Mouse (Mus musculus) midbrain, embryonic 15.5 days (tissue): ENCODE results near the gene Tada2a. TPM values are rescaled to one million over a fixed set of nuclear protein-coding genes. Genes with fewer than 3 reads are reported as not detected.
A peak's percentile ranks its signal among the peaks of the same experiment; 100 is the strongest.

Experiments
- ATAC-seq: fragments of 200-750 bp; cut with Nextera tagmentation; replicated peaks from 2 replicates; pipeline ENCODE4 v1.8.0; 2017; ENCODE audit warnings: moderate TSS enrichment
- H3K27ac ChIP-seq: fragments of 300-500 bp; sonication (generic); 2 replicates; pipeline ENCODE4 v1.5.1; 2015; ENCODE audit warnings: mild to moderate bottlenecking, inconsistent platforms
- H3K27me3 ChIP-seq: fragments of 300-500 bp; sonication (generic); replicated peaks from 2 replicates; pipeline ENCODE4 v1.6.1; 2015; ENCODE audit warnings: inconsistent platforms
- H3K36me3 ChIP-seq: fragments of 300-500 bp; sonication (generic); replicated peaks from 2 replicates; pipeline ENCODE4 v1.6.1; 2015; ENCODE audit warnings: inconsistent platforms
- H3K4me1 ChIP-seq: fragments of 300-500 bp; sonication (generic); 2 replicates; pipeline ENCODE4 v1.6.1; 2015; ENCODE audit warnings: inconsistent platforms
- H3K4me2 ChIP-seq: fragments of 300-500 bp; sonication (generic); 2 replicates; pipeline ENCODE4 v1.6.1; 2015; ENCODE audit warnings: inconsistent platforms, mild to moderate bottlenecking, moderate library complexity
- H3K4me3 ChIP-seq: fragments of 300-500 bp; sonication (generic); 2 replicates; pipeline ENCODE4 v1.5.1; 2015; ENCODE audit warnings: mild to moderate bottlenecking, inconsistent platforms
- H3K9ac ChIP-seq: fragments of 300-500 bp; sonication (generic); 2 replicates; pipeline ENCODE4 v1.6.1; 2015; ENCODE audit warnings: mild to moderate bottlenecking, inconsistent platforms
- H3K9me3 ChIP-seq: fragments of 300-500 bp; sonication (generic); 2 replicates; pipeline ENCODE4 v1.6.1; 2016; ENCODE audit warnings: inconsistent platforms
- WGBS: fragments of 180-500 bp; shearing (Covaris S2); methylation state at CpG from one replicate; pipeline ENCODE4 v1.1.7; 2015; ENCODE audit warnings: mixed read lengths; 5-methylcytosine and 5-hydroxymethylcytosine counted together
- polyA plus RNA-seq: library from polyadenylated mRNA; unstranded; fragments of >200 nt; fragmentation: Nextera tagmentation; extraction: Ambion mirVana; gene quantifications from 2 replicates; pipeline ENCODE4 v1.2.1, GENCODE M21; 2015

Gene Tada2a
- polyA plus RNA-seq, 1 experiment from 2014 or later = 33.5 TPM

GRCm38 (mm10) chr11:84069034-84069370 lies 60.4 kb downstream of the Tada2a start, which contains the start of gene Dusp14:
TSS of gene Dusp14 (minus strand) at chr11:84069261.
- peak within 1 kb of the TSS; percentile 63 for H3K4me3 ChIP-seq
- ATAC-seq = no peak
- no peaks in the 10 kb centered on the region for H3K9me3 ChIP-seq
- H3K36me3 ChIP-seq = no peaks in the 10 kb centered on the region
- peaks cover 27% of the 10 kb centered on the region for H3K27me3 ChIP-seq
- no peak within 1 kb of the TSS for H3K27ac ChIP-seq
- peak within 1 kb of the TSS; percentile 97 for H3K4me2 ChIP-seq
- H3K9ac ChIP-seq = peak within 1 kb of the TSS; percentile 51
- peaks cover 22% of the 10 kb centered on the region for H3K4me1 ChIP-seq
- WGBS = 17% methylated on average over 11 of the region's 11 CpGs

- peaks cover 27% of the 10 kb centered on the region for H3K27me3 ChIP-seq
- H3K9ac ChIP-seq = peak overlapping the region; percentile 51
- H3K4me3 ChIP-seq = peak overlapping the region; percentile 63
- peaks cover 22% of the 10 kb centered on the region for H3K4me1 ChIP-seq
- H3K36me3 ChIP-seq = no peaks in the 10 kb centered on the region
- peak overlapping the region; percentile 97 for H3K4me2 ChIP-seq
- no peaks in the 10 kb centered on the region for H3K9me3 ChIP-seq
- WGBS = 3% methylated on average over 63 of the region's 63 CpGs
- H3K27ac ChIP-seq = no peak overlapping the region
- ATAC-seq = peak; percentile 84
Measured at GRCm38 (mm10) chr11:84068191-84069033, 61.0 kb downstream of the Tada2a start.

GRCm38 (mm10) chr11:84067720-84068190 lies 61.6 kb downstream of the Tada2a start:
- no peaks in the 10 kb centered on the region for H3K9me3 ChIP-seq
- peaks cover 22% of the 10 kb centered on the region for H3K4me1 ChIP-seq
- 2% methylated on average over 21 of the region's 21 CpGs for WGBS
- peak overlapping the region; percentile 63 for H3K4me3 ChIP-seq
- H3K27me3 ChIP-seq = peaks cover 27% of the 10 kb centered on the region
- H3K36me3 ChIP-seq = no peaks in the 10 kb centered on the region
- H3K27ac ChIP-seq = no peak overlapping the region
- peak; percentile 63 for ATAC-seq
- H3K4me2 ChIP-seq = peak overlapping the region; percentile 97
- H3K9ac ChIP-seq = peak overlapping the region; percentile 51

GRCm38 (mm10) chr11:84066927-84067645 lies 62.3 kb downstream of the Tada2a start:
- H3K4me1 ChIP-seq = peaks cover 22% of the 10 kb centered on the region
- H3K9me3 ChIP-seq = no peaks in the 10 kb centered on the region
- 6% methylated on average over 18 of the region's 18 CpGs for WGBS
- H3K9ac ChIP-seq = no peak overlapping the region
- no peaks in the 10 kb centered on the region for H3K36me3 ChIP-seq
- no peak for ATAC-seq
- peak overlapping the region; percentile 63 for H3K4me3 ChIP-seq
- no peak overlapping the region for H3K27ac ChIP-seq
- peaks cover 27% of the 10 kb centered on the region for H3K27me3 ChIP-seq
- peak overlapping the region; percentile 97 for H3K4me2 ChIP-seq

GRCm38 (mm10) chr11:84066071-84066481 lies 63.3 kb downstream of the Tada2a start:
- H3K36me3 ChIP-seq = no peaks in the 10 kb centered on the region
- ATAC-seq = no peak
- no peak overlapping the region for H3K27ac ChIP-seq
- 9% methylated on average over 11 of the region's 11 CpGs for WGBS
- H3K4me3 ChIP-seq = no peak overlapping the region
- peak overlapping the region; percentile 28 for H3K4me2 ChIP-seq
- H3K9ac ChIP-seq = no peak overlapping the region
- no peaks in the 10 kb centered on the region for H3K9me3 ChIP-seq
- H3K4me1 ChIP-seq = peaks cover 22% of the 10 kb centered on the region
- H3K27me3 ChIP-seq = peaks cover 27% of the 10 kb centered on the region

GRCm38 (mm10) chr11:84063631-84064209 lies 65.7 kb downstream of the Tada2a start:
- Histone ChIP-seq H3K4me2 (no peak overlapping the region), H3K27ac (no peak overlapping the region), H3K4me3 (no peak overlapping the region), H3K36me3 (no peaks in the 10 kb centered on the region), H3K27me3 (peaks cover 13% of the 10 kb centered on the region), H3K9ac (no peak overlapping the region), H3K4me1 (peaks cover 22% of the 10 kb centered on the region), H3K9me3 (no peaks in the 10 kb centered on the region)
- no peak for ATAC-seq
- 92% methylated on average over 3 of the region's 3 CpGs for WGBS

GRCm38 (mm10) chr11:84062805-84063204 lies 66.6 kb downstream of the Tada2a start:
- H3K36me3 ChIP-seq = no peaks in the 10 kb centered on the region
- H3K4me2 ChIP-seq = no peak overlapping the region
- peaks cover 10% of the 10 kb centered on the region for H3K27me3 ChIP-seq
- H3K27ac ChIP-seq = no peak overlapping the region
- H3K4me3 ChIP-seq = no peak overlapping the region
- H3K9ac ChIP-seq = no peak overlapping the region
- H3K4me1 ChIP-seq = peaks cover 18% of the 10 kb centered on the region
- no peaks in the 10 kb centered on the region for H3K9me3 ChIP-seq
- WGBS = 56% methylated on average over 2 of the region's 2 CpGs
- no peak for ATAC-seq

- Histone ChIP-seq H3K4me2 (no peak overlapping the region), H3K9me3 (no peaks in the 10 kb centered on the region), H3K4me3 (no peak overlapping the region), H3K9ac (no peak overlapping the region), H3K4me1 (peaks cover 9% of the 10 kb centered on the region), H3K27ac (no peak overlapping the region), H3K27me3 (peaks cover 4% of the 10 kb centered on the region), H3K36me3 (no peaks in the 10 kb centered on the region)
- WGBS = 89% methylated on average over 2 of the region's 2 CpGs
- no peak for ATAC-seq
Measured at GRCm38 (mm10) chr11:84061881-84062280, 67.5 kb downstream of the Tada2a start.

- no peaks in the 10 kb centered on the region for H3K4me1 ChIP-seq
- WGBS = 85% methylated on average over 6 of the region's 6 CpGs
Measured at GRCm38 (mm10) chr11:84060635-84061034, 68.8 kb downstream of the Tada2a start.

GRCm38 (mm10) chr11:84059784-84060183 lies 69.6 kb downstream of the Tada2a start:
- Histone ChIP-seq H3K9ac (no peak overlapping the region), H3K4me3 (no peak overlapping the region), H3K27me3 (no peaks in the 10 kb centered on the region), H3K4me2 (no peak overlapping the region), H3K9me3 (no peaks in the 10 kb centered on the region), H3K27ac (no peak overlapping the region), H3K36me3 (no peaks in the 10 kb centered on the region), H3K4me1 (no peaks in the 10 kb centered on the region)
- no peak for ATAC-seq
- WGBS = 96% methylated on average over 2 of the region's 2 CpGs

More at GRCm38 (mm10) chr11:84060635-84061034, 68.8 kb downstream of the Tada2a start:
- H3K36me3 ChIP-seq = no peaks in the 10 kb centered on the region
- no peak overlapping the region for H3K4me3 ChIP-seq
- ATAC-seq = no peak
- H3K27ac ChIP-seq = no peak overlapping the region
- no peak overlapping the region for H3K4me2 ChIP-seq
- no peak overlapping the region for H3K9ac ChIP-seq
- no peaks in the 10 kb centered on the region for H3K27me3 ChIP-seq
- H3K9me3 ChIP-seq = no peaks in the 10 kb centered on the region

- H3K9ac ChIP-seq = no peak overlapping the region
- H3K36me3 ChIP-seq = no peaks in the 10 kb centered on the region
- no peak overlapping the region for H3K4me3 ChIP-seq
- ATAC-seq = no peak
- H3K27me3 ChIP-seq = no peaks in the 10 kb centered on the region
- H3K4me1 ChIP-seq = peaks cover 5% of the 10 kb centered on the region
- no peak overlapping the region for H3K27ac ChIP-seq
- H3K4me2 ChIP-seq = no peak overlapping the region
- no peaks in the 10 kb centered on the region for H3K9me3 ChIP-seq
- WGBS = 97% methylated on average over 2 of the region's 2 CpGs
Measured at GRCm38 (mm10) chr11:84057418-84057817, 72.0 kb downstream of the Tada2a start.

GRCm38 (mm10) chr11:84053524-84054163 lies 75.8 kb downstream of the Tada2a start:
- Histone ChIP-seq H3K36me3 (no peaks in the 10 kb centered on the region), H3K9ac (no peak overlapping the region), H3K4me2 (no peak overlapping the region), H3K4me3 (no peak overlapping the region), H3K27me3 (no peaks in the 10 kb centered on the region), H3K27ac (no peak overlapping the region), H3K4me1 (peaks cover 5% of the 10 kb centered on the region), H3K9me3 (no peaks in the 10 kb centered on the region)
- WGBS = 45% methylated on average over 10 of the region's 10 CpGs
- peak; percentile 39; the same call in 1 of the 2 replicates for ATAC-seq
